9 mouse cellular contexts compared by ENCODE assay signal in the genomic region with DNA sequence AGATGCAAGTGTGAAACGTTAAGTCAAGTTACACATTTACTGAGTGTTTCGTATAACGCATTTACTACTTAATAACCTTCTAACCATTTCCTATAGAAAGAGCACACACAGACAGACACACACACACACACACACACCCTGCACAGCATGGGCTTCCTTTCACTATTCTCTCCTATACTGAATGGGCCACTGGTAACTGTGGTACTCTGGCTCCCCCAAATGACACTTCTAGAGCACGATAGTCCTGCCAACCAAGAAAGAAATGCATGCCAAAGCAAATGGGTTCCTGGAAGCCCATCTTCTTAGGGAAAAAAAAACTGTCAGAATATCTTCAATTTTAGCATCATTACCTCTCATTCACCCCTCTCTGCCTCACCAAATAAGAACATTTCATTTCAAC. TPM values are rescaled to one million over a fixed set of nuclear protein-coding genes. Genes with fewer than 3 reads are reported as not detected.
DNase-seq lines count a peak whose midpoint lies in the region; ATAC-seq lines count a peak whose summit lies in the region.
"Had no signal": no experiment of that assay in that cellular context is flagged by ENCODE, and none has a peak within 500 bp of the region (broad histone marks: within the 10 kb centered on the region; RNA-seq: fewer than 3 reads in every experiment).

No protein-coding gene starts in this region.

- H3K9ac ChIP-seq in liver, embryonic 12.5 days = no peak overlapping the region
- no peak overlapping the region for H3K9ac ChIP-seq in liver, embryonic 11.5 days (ENCODE audit: low read depth, low read length)
- no peak overlapping the region for H3K9ac ChIP-seq in forebrain, embryonic 14.5 days (ENCODE audit: low read length)
- no peak overlapping the region for H3K9ac ChIP-seq in midbrain, embryonic 16.5 days (ENCODE audit: low read depth, low read length)
- H3K9ac ChIP-seq: heart, embryonic 13.5 days had no signal

- no peak overlapping the region for H3K4me3 ChIP-seq in liver, embryonic 12.5 days
- H3K4me3 ChIP-seq in liver, embryonic 11.5 days (ENCODE audit: low read depth, low read length) = no peak overlapping the region
- H3K4me3 ChIP-seq in forebrain, embryonic 14.5 days (ENCODE audit: low read depth, low read length) = no peak overlapping the region
- no peak overlapping the region for H3K4me3 ChIP-seq in midbrain, embryonic 16.5 days (ENCODE audit: low read depth, low read length)
- H3K4me3 ChIP-seq: heart, embryonic 13.5 days had no signal

- H3K27ac ChIP-seq in liver, embryonic 12.5 days = 0 out of 2 replicates have a peak overlapping the region, but pooled peaks have one; percentile 20
- no peak overlapping the region for H3K27ac ChIP-seq in liver, embryonic 11.5 days (ENCODE audit: low read depth, low read length)
- no peak overlapping the region for H3K27ac ChIP-seq in forebrain, embryonic 14.5 days (ENCODE audit: low read depth, low read length)
- no peak overlapping the region for H3K27ac ChIP-seq in midbrain, embryonic 16.5 days (ENCODE audit: low read length)
- H3K27ac ChIP-seq: heart, embryonic 13.5 days had no signal

- H3K9me3 ChIP-seq in liver, embryonic 12.5 days (replicated peaks) = no peaks in the 10 kb centered on the region
- H3K9me3 ChIP-seq in liver, embryonic 11.5 days (ENCODE audit: control insufficient read depth, low read length) = no peaks in the 10 kb centered on the region
- H3K9me3 ChIP-seq in forebrain, embryonic 14.5 days (replicated peaks; ENCODE audit: control insufficient read depth, low read length) = no peaks in the 10 kb centered on the region
- no peaks in the 10 kb centered on the region for H3K9me3 ChIP-seq in midbrain, embryonic 16.5 days (replicated peaks; ENCODE audit: control insufficient read depth, low read length, poor library complexity, severe bottlenecking)
- H3K9me3 ChIP-seq: heart, embryonic 13.5 days had no signal

- peaks cover 50% of the 10 kb centered on the region for H3K4me1 ChIP-seq in liver, embryonic 12.5 days
- H3K4me1 ChIP-seq in liver, embryonic 11.5 days (replicated peaks; ENCODE audit: control insufficient read depth, insufficient read depth, low read length) = peaks cover 7% of the 10 kb centered on the region
- no peaks in the 10 kb centered on the region for H3K4me1 ChIP-seq in forebrain, embryonic 14.5 days (ENCODE audit: control insufficient read depth, insufficient read depth, low read length)
- no peaks in the 10 kb centered on the region for H3K4me1 ChIP-seq in midbrain, embryonic 16.5 days (ENCODE audit: control insufficient read depth, insufficient read depth, low read length)

- DNase-seq in cerebellum, postnatal 25 days = peak; percentile 23 to 43
- no peak for DNase-seq in cerebellum, adult 9-11 months
- no peak for DNase-seq in liver, embryonic 11.5 days (ENCODE audit: low spot score)
- DNase-seq in forebrain, embryonic 14.5 days (ENCODE audit: low spot score) = peak; percentile 74
- DNase-seq in spleen, postnatal 4 days (ENCODE audit: low spot score in 2 of 2) = no peak
- DNase-seq in spleen, postnatal 36 days (ENCODE audit: low spot score in 2 of 2) = no peak

- H3K36me3 ChIP-seq in liver, embryonic 12.5 days = peaks cover 91% of the 10 kb centered on the region
- H3K36me3 ChIP-seq in liver, embryonic 11.5 days (ENCODE audit: control insufficient read depth, insufficient read depth, low read length) = peaks cover 26% of the 10 kb centered on the region; the same call in 1 of the 2 replicates
- H3K36me3 ChIP-seq in forebrain, embryonic 14.5 days (ENCODE audit: control insufficient read depth, insufficient read depth, low read length) = peaks cover 22% of the 10 kb centered on the region
- peaks cover 3% of the 10 kb centered on the region; the same call in 1 of the 2 replicates for H3K36me3 ChIP-seq in midbrain, embryonic 16.5 days (ENCODE audit: control insufficient read depth, insufficient read depth, low read length)

- H3K27me3 ChIP-seq in liver, embryonic 12.5 days (replicated peaks) = no peaks in the 10 kb centered on the region
- no peaks in the 10 kb centered on the region for H3K27me3 ChIP-seq in liver, embryonic 11.5 days (replicated peaks; ENCODE audit: control insufficient read depth, insufficient read depth, low read length)
- no peaks in the 10 kb centered on the region for H3K27me3 ChIP-seq in forebrain, embryonic 14.5 days (replicated peaks; ENCODE audit: control insufficient read depth, insufficient read depth, low read length)
- H3K27me3 ChIP-seq in midbrain, embryonic 16.5 days (ENCODE audit: control insufficient read depth, insufficient read depth, low read depth, low read length) = no peaks in the 10 kb centered on the region
- H3K27me3 ChIP-seq: heart, embryonic 13.5 days had no signal

- no peak for ATAC-seq in liver, embryonic 12.5 days
- ATAC-seq in liver, embryonic 11.5 days (replicated peaks; ENCODE audit: low FRiP score) = no peak
- peak; percentile 79 for ATAC-seq in forebrain, embryonic 14.5 days
- ATAC-seq in midbrain, embryonic 16.5 days = peak; percentile 93

- H3K4me2 ChIP-seq in liver, embryonic 12.5 days = no peak overlapping the region
- H3K4me2 ChIP-seq in liver, embryonic 11.5 days = no peak overlapping the region
- H3K4me2 ChIP-seq in forebrain, embryonic 14.5 days (ENCODE audit: low read length) = no peak overlapping the region
- H3K4me2 ChIP-seq in midbrain, embryonic 16.5 days (ENCODE audit: low read length) = no peak overlapping the region
- H3K4me2 ChIP-seq: heart, embryonic 13.5 days had no signal

- WGBS in liver, embryonic 12.5 days (ENCODE audit: insufficient replicate concordance) = 80% methylated on average over 4 of the region's 4 CpGs
- WGBS in liver, embryonic 11.5 days = 87% methylated on average over 4 of the region's 4 CpGs
- WGBS in forebrain, embryonic 14.5 days = 60% methylated on average over 4 of the region's 4 CpGs
- 70% methylated on average over 4 of the region's 4 CpGs for WGBS in midbrain, embryonic 16.5 days

RNA-seq across cellular contexts. Expression of gene Prim2, which starts 22.4 kb away (rescaled TPM):
- 49.2 and 50.0 TPM in 2 replicates for polyA plus RNA-seq in liver, embryonic 12.5 days (2016; fragmentation: Nextera tagmentation; extraction: Ambion mirVana)
- 62.7 and 65.4 TPM in 2 replicates for polyA plus RNA-seq in liver, embryonic 11.5 days (2014; fragmentation: Nextera tagmentation; extraction: Ambion mirVana)
- 36.8 and 37.4 TPM in 2 replicates for polyA plus RNA-seq in forebrain, embryonic 14.5 days (2014; fragmentation: Nextera tagmentation; extraction: Ambion mirVana)
- 21.4 and 22.9 TPM in 2 replicates for polyA plus RNA-seq in midbrain, embryonic 16.5 days (2015; fragmentation: Nextera tagmentation; extraction: Ambion mirVana)

Comparison
In these comparisons a context has a peak if more than half of its experiments do, and no peak if none do; other contexts are left out.
1. DNase-seq: peak in cerebellum, postnatal 25 days (2 of 2) and forebrain, embryonic 14.5 days (single experiment); none in cerebellum, adult 9-11 months (single experiment), liver, embryonic 11.5 days (single experiment), spleen, postnatal 4 days (0 of 2) and spleen, postnatal 36 days (0 of 2).
2. ATAC-seq: peak in forebrain, embryonic 14.5 days (single experiment) and midbrain, embryonic 16.5 days (single experiment); none in liver, embryonic 12.5 days (single experiment) and liver, embryonic 11.5 days (single experiment).